Mouse (Mus musculus) embryonic facial prominence, embryonic 12.5 days (tissue): ENCODE data around the gene Gm10974. TPM values are rescaled to one million over a fixed set of nuclear protein-coding genes. Genes with fewer than 3 reads are reported as not detected.

ENCODE experiments used
- ATAC-seq: fragments of 200-750 bp; cut with Nextera tagmentation; 2 replicates; pipeline ENCODE4 v1.8.0; 2017; ENCODE audit not compliant: insufficient number of reproducible peaks, insufficient read depth, low FRiP score, low TSS enrichment
- H3K27ac ChIP-seq: fragments of 300-500 bp; sonication (generic); 2 replicates; pipeline ENCODE4 v1.5.1; 2016; ENCODE audit warnings: mild to moderate bottlenecking
- H3K27me3 ChIP-seq: fragments of 300-500 bp; sonication (generic); 2 replicates; pipeline ENCODE4 v1.6.1; 2016; ENCODE audit warnings: mild to moderate bottlenecking, moderate library complexity
- H3K36me3 ChIP-seq: fragments of 300-500 bp; sonication (generic); 2 replicates; pipeline ENCODE4 v1.6.1; 2016; ENCODE audit warnings: mild to moderate bottlenecking
- H3K4me1 ChIP-seq: fragments of 300-500 bp; sonication (generic); 2 replicates; pipeline ENCODE4 v1.6.1; 2016
- H3K4me2 ChIP-seq: fragments of 300-500 bp; sonication (generic); replicated peaks from 2 replicates; pipeline ENCODE4 v1.6.1; 2016; ENCODE audit warnings: mild to moderate bottlenecking, moderate library complexity
- H3K4me3 ChIP-seq: fragments of 300-500 bp; sonication (generic); 2 replicates; pipeline ENCODE4 v1.5.1; 2016; ENCODE audit warnings: mild to moderate bottlenecking
- H3K9ac ChIP-seq: fragments of 300-500 bp; sonication (generic); 2 replicates; pipeline ENCODE4 v1.6.1; 2016; ENCODE audit warnings: mild to moderate bottlenecking, moderate library complexity
- H3K9me3 ChIP-seq: fragments of 300-500 bp; sonication (generic); 2 replicates; pipeline ENCODE4 v1.6.1; 2016; ENCODE audit warnings: mild to moderate bottlenecking, moderate library complexity
- WGBS: fragments of 180-500 bp; shearing (Covaris S2); methylation state at CpG from one replicate; pipeline ENCODE4 v1.1.7; 2016; 5-methylcytosine and 5-hydroxymethylcytosine counted together
- microRNA-seq: library from miRNA; unstranded; fragments of <30 nt; microRNA quantifications from one replicate; pipeline ENCODE4, GENCODE M21; 2017
- polyA plus RNA-seq: library from polyadenylated mRNA; unstranded; fragments of >200 nt; fragmentation: Nextera tagmentation; extraction: Ambion mirVana; gene quantifications from 2 replicates; pipeline ENCODE4 v1.2.1, GENCODE M21; 2016

Gene Gm10974
- polyA plus RNA-seq, 1 experiment from 2014 or later, result not detected

DNA sequence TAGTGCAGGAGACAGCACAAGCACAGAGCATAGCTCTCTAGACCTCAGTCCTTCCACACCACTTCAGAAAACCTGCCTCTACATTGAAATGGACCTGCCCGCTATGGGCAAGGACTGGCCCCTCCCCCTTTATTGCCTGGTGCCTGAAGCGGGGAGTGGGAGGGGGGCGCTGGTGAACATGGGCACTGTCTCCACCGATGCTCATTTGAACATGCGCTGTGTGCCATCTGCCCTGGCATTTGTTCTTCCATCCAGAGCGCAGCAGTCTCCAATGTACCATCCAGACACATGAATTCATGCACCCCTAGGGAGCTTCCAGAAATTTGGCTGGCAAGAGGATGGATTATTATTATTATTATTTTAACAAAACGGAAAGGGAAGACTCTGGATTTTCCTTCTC is 47.4 kb downstream of the Gm10974 start:
- Histone ChIP-seq H3K9ac (no peak overlapping the region), H3K4me3 (no peak overlapping the region), H3K4me1 (no peaks in the 10 kb centered on the region), H3K4me2 (no peak overlapping the region), H3K36me3 (no peaks in the 10 kb centered on the region), H3K9me3 (no peaks in the 10 kb centered on the region), H3K27me3 (no peaks in the 10 kb centered on the region), H3K27ac (no peak overlapping the region)
- 74% methylated on average over 7 of the region's 7 CpGs for WGBS
- ATAC-seq, result no peak

DNA sequence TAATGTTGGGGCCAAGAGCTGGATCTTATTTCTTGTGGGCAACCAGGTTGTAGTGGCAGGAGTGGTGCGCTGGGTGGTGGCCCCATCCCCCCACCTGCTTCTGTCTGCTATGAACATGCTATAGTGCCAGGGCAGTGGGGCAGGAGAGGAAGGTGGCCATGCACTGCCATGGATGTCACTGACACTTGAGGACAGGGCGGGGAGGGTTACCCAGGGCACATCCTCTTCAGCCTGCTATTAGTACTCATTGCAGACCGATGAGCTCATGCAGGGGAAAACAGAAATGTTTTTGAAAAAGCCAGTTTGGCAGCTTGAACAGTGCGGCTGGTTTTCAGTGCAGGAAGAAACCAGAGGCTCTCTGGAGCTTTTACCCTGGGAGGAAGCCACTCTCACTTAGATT is 51.1 kb downstream of the Gm10974 start:
- Histone ChIP-seq H3K9me3 (no peaks in the 10 kb centered on the region), H3K9ac (no peak overlapping the region), H3K27ac (no peak overlapping the region), H3K4me2 (no peak overlapping the region), H3K4me1 (0 out of 2 replicates have a peak, but pooled peaks cover 4% of the 10 kb centered on the region), H3K4me3 (no peak overlapping the region), H3K36me3 (no peaks in the 10 kb centered on the region), H3K27me3 (no peaks in the 10 kb centered on the region)
- 74% methylated on average over 4 of the region's 4 CpGs for WGBS
- no peak for ATAC-seq

DNA sequence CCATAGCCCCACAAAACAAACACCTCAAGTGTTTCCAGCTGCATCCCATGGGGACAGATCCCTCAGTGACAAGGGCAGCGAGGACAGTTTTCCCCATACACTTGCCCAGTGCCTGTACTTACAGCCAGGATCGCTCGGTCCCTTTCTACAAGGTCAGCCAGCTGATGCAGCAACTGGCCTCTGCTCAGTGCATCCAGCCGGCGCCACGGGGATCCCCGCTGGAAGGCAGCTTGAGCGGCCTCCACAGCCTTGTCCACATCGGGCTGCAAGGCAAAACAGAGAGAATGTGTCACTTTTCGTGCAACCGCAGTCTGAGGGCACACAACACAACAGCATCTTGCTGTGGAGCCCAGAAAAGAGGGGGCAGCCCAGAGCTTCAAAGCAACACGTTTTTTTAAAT is 53.3 kb downstream of the Gm10974 start:
- Histone ChIP-seq H3K27ac (no peak overlapping the region), H3K4me1 (peaks cover 10% of the 10 kb centered on the region), H3K4me2 (no peak overlapping the region), H3K27me3 (no peaks in the 10 kb centered on the region), H3K9me3 (no peaks in the 10 kb centered on the region), H3K36me3 (no peaks in the 10 kb centered on the region), H3K4me3 (no peak overlapping the region), H3K9ac (no peak overlapping the region)
- ATAC-seq, result no peak
- WGBS, result 51% methylated on average over 12 of the region's 12 CpGs

DNA sequence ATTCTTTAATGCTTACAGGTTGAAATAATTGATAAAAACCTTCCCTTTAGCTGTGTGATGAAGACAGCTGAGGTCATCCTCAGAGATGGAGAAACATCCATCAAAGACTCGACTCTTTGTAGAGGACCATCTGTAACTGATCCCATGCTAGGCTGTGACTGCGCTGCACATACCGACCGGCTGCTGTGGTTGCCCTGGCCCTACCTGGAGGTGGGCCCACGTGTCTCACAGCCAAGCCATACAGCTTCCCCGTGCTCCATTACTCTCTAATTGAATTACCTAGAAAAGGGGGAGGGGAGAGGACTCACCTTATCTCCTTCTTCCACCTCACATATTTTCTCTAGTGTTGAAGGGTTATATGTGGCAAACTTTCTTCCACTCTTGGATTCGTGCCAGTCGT is 56.2 kb downstream of the Gm10974 start:
- Histone ChIP-seq H3K9me3 (no peaks in the 10 kb centered on the region), H3K27ac (no peak overlapping the region), H3K36me3 (no peaks in the 10 kb centered on the region), H3K9ac (no peak overlapping the region), H3K4me1 (peaks cover 15% of the 10 kb centered on the region), H3K4me3 (no peak overlapping the region), H3K4me2 (no peak overlapping the region), H3K27me3 (peaks cover 24% of the 10 kb centered on the region)
- ATAC-seq, result no peak
- WGBS, result 53% methylated on average over 8 of the region's 8 CpGs

DNA sequence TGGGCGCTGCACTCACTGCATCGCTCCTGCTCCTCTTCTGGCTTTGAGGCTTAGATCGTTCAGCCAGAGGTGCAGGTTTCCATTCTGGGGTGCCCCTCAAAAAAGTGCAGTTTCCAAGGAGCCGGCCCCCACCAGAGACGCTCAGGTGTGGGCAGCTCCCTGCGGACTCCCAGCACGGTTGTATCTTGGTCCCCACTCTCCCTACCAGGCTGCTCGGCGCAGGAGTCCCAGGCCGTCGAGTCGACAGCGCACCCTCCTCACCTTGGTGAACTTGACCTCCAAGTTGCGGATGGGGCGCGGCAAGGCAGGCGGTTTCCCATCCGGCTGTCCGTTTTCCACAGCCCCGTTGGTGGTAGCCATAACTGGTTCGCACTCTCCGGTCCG is 61.3 kb downstream of the Gm10974 start:
- ATAC-seq, result peak; percentile 32; the same call in 1 of the 2 replicates
- H3K27me3 ChIP-seq, result peaks cover 60% of the 10 kb centered on the region
- H3K4me3 ChIP-seq, result peak overlapping the region; percentile 46
- H3K4me1 ChIP-seq, result peaks cover 15% of the 10 kb centered on the region
- WGBS, result 1% methylated on average over 23 of the region's 23 CpGs
- peak overlapping the region; percentile 93 for H3K4me2 ChIP-seq
- no peak overlapping the region for H3K27ac ChIP-seq
- H3K9ac ChIP-seq, result peak overlapping the region; percentile 52
- no peaks in the 10 kb centered on the region for H3K36me3 ChIP-seq
- no peaks in the 10 kb centered on the region for H3K9me3 ChIP-seq

DNA sequence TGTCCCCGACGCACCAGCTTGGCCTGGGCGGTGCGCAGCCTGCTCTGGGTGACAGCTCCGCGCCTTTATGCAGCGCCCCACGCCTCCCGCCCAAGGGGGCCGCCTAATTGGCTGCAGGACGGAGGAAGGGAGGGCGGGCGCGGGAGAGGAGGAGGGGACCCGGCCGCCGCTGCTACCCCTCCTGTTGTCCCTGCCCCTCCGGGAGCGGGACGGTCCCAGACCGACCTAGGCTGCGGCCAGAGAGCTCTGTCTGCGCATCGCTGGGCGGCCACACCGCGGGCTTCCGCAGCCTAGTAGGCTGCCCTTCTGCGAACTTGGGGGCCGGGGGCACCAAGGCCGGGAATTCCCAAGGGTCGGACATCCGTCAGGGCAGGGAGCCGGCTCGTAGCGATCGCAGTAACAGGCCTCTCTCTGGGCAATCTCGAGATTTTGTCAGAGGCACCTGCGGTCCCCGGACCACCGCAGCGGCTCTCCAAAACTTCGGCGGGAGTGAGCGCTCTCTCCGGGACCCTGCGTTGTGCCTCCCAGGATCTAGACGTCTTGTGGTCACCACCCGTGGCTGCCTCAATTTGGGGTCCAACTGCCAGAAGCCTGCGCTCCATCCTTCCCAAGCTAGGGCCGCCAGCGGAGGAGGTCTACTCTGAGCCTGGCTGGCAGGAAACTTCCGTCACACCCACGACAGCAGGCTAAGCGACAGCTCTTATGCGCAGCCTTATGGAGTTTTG is 61.9 kb downstream of the Gm10974 start, which contains the start of gene Aldh1a3:
Gene Aldh1a3 (minus strand): TSS at position 81 of the 725 bp plus-strand sequence.
- no peak within 1 kb of the TSS for H3K27ac ChIP-seq
- H3K27me3 ChIP-seq, result peaks cover 60% of the 10 kb centered on the region
- H3K9ac ChIP-seq, result peak within 1 kb of the TSS; percentile 52
- H3K9me3 ChIP-seq, result no peaks in the 10 kb centered on the region
- peak; percentile 69 for ATAC-seq
- H3K4me3 ChIP-seq, result peak within 1 kb of the TSS; percentile 46
- H3K4me1 ChIP-seq, result peaks cover 15% of the 10 kb centered on the region
- WGBS, result under 1% methylated on average over 56 of the region's 56 CpGs
- H3K4me2 ChIP-seq, result peak within 1 kb of the TSS; percentile 93
- H3K36me3 ChIP-seq, result no peaks in the 10 kb centered on the region

DNA sequence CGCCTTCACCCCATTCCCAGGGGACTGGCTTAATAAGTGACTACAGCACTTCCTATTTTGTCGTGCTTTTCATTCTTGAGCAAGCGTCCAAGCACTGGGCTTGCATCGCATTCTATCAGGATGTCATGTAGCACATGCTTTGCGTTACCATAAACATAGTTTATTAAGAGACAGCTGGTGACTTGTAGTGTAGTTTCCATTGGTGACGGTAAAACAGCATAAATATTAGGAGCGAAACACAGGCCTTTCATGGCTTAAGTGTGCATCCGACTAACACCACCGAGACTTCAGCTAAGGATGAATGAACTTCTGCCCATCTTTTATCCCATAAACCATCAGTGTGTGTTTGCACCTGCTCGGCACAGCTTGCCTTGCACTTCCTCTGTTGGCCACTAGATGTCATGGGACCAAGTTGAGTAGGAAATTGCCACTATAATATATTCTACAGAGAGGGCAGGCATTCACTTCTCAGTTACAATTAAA is 68.8 kb downstream of the Gm10974 start:
- ATAC-seq, result no peak
- WGBS, result 47% methylated on average over 10 of the region's 10 CpGs
- no peaks in the 10 kb centered on the region for H3K36me3 ChIP-seq

More for the DNA sequence above, 68.8 kb downstream of the Gm10974 start:
- Histone ChIP-seq H3K9me3 (no peaks in the 10 kb centered on the region), H3K9ac (no peak overlapping the region), H3K4me3 (no peak overlapping the region), H3K27ac (no peak overlapping the region), H3K27me3 (peaks cover 11% of the 10 kb centered on the region; the same call in 1 of the 2 replicates), H3K4me2 (no peak overlapping the region), H3K4me1 (no peaks in the 10 kb centered on the region)

Small RNA genes lying within 50 kb of the gene (microRNA-seq; reads per million reads assigned to microRNA genes)
- not detected for gene Mir7057

Other genes with a start within 250 kb of the Gm10974 start
- gene Lrrk1, start 22.4 kb downstream of the Gm10974 start, polyA plus RNA-seq, result 12.2 and 12.4 TPM in 2 replicates
- gene Aldh1a3, start 61.6 kb downstream of the Gm10974 start, polyA plus RNA-seq, result 39.5 and 56.9 TPM in 2 replicates